Mouse (Mus musculus) kidney, adult 2 months (tissue): ENCODE measurements around the gene Sec1.
A peak's percentile ranks its signal among the peaks of the same experiment; 100 is the strongest.

Source experiments
- CTCF ChIP-seq: fragments of 200-500 bp; conservative IDR thresholded peaks from 2 replicates; pipeline ENCODE4 v1.5.1; 2011; ENCODE audit warnings: low read depth, mild to moderate bottlenecking, control low read depth, low read length, moderate library complexity, mixed read lengths; ENCODE audit not compliant: insufficient read depth, insufficient read length
- POLR2A ChIP-seq: fragments of 200-500 bp; IDR thresholded peaks from one replicate; pipeline ENCODE4 v1.6.1; 2011; ENCODE audit warnings: low read depth, low read length, control low read depth

DNA sequence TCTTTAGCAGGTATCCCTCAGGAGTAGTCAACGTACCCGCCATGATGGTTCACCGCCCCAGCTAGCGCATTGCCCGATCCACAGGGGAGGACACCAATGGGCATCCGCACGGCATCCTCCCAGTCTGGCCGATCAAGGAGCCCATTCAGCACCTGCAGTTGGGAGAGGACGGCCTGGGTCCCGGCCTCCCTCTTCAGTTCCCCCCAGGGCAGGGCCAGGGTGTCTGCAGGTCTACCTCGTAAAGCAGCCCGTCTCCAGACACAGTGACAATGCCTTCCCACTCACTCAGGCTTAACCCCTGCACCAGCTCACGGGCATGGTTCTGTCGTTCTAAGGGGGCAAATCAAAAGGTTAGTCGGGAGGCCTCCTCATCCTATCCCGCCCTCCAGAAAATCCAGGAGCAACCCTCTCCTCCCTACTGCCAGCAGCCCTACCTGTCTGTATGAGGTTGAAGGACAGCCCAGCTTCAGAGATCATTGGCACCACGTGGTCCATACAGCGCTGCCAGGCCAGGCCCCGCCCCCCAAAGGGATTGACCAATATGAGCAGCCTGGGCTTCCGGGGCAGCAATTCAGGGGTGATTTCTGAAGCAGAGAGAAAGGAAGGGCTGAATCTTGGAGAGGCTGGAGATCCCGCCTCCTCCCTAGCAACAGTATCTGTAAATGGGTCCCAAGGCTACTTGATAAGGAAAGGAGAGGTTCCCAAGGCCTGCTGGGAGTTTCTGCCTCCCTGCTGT is 18.0 kb upstream of the Sec1 start:
- no peak for TF ChIP-seq CTCF
- TF ChIP-seq POLR2A = peak; percentile 41
